Mouse (Mus musculus) CD4-positive, CD25-positive, alpha-beta regulatory T cell, adult 2 months (primary cell): ENCODE results near the gene Etnk2.

Experiments
- DNase-seq: peaks from one replicate; pipeline ENCODE4 v3.0.0-alpha.2; 2012; ENCODE audit warnings: low read depth, low spot score

Gene Etnk2

DNA sequence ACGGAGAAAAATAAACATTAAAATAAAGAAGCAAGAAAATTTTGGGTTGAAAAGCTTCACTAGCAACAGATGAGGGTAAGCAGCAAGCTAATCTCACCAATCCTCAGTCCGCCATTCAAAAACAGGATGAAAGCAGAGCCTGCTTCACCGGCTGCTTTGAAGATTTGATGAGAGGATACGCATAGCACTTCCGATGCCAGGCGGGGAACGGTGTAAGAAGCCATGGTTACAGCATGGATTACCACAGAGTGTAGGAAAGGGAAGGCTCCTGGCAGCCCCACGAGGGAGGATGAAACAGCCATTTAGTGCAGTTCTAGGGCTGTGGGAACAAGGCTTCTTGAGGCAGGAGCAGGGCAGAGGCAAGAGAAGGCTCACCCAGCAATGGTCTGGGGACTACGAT, 11.6 kb upstream of the Etnk2 start:
- DNase-seq, result no peak

GRCm38 (mm10) chr1:133353371-133353809, 10.0 kb upstream of the Etnk2 start:
- peak; percentile 66 for DNase-seq

DNA sequence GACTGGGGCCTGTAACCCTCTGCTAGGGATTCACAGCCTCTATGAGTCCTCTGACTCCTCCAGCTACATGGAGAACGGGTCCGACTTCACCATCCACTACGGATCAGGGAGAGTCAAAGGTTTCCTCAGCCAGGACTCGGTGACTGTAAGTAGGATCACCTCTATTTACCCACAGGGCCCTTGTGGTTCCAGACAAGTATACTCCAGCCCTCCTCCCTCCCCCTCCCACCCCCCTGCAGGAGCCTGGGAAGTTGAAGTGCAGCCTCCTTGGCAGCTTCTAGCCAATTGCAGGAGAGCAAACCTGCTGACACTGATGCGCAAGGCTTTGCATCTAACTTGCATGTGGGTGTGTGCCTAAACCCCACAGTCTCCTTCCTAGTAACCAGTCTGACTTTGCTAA, 7.9 kb upstream of the Etnk2 start:
- DNase-seq, result no peak

GRCm38 (mm10) chr1:133355912-133356311, 7.5 kb upstream of the Etnk2 start:
- no peak for DNase-seq

DNA sequence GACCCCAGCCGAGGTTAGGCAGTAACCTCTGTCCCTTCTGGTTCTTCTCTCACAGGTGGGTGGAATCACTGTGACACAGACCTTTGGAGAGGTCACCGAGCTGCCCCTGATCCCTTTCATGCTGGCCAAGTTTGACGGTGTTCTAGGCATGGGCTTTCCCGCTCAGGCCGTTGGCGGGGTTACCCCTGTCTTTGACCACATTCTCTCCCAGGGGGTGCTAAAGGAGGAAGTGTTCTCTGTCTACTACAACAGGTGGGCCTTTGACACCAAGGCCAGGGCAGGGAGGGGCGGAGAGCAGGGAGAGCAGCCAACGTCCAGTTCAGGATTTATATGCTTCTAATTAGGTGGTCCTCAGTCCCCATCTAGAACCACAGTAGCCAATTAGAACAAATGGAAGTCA, 7.0 kb upstream of the Etnk2 start:
- no peak for DNase-seq

DNA sequence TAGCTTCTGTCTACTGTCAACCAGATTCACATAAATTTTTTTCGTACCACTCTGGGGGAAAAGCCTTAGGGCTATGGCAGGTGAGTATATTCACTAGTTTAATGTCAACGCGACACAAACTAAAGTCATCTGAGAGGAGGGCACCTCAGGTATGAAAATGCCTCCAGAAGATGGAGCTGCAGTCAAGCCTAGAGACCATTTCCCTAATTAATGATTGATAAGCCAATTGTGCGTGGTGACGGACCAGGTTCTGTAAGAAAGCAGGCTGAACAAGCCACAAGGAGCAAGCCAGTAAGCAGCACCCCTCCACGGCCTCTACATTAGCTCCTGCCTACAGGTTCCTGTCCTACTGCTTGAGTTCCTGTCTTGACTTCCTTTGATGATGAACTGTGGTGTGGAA, 2.4 kb upstream of the Etnk2 start:
- DNase-seq, result no peak

DNA sequence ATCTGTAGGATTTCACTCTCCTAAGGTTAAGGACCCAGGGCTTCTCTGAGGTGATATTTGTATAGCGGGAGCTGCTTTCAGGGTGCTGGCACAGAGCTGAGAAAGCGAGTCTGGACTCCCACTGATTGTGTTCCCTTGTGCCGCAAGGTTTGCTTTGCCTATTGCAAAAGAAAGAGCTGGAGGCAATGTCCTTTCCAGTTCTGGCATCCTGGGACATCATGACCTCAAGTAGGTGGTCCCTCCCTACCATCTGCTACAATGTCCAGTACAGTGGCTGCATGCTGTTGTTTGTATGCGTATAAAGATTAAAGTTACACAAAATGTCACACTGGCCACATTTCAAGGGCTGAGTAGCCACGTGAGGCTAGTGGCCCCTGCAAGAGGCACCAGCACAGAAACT, 1.3 kb upstream of the Etnk2 start:
- DNase-seq, result no peak

- no peak for DNase-seq
Measured at GRCm38 (mm10) chr1:133364022-133364630, 754 bp downstream of the Etnk2 start.

DNA sequence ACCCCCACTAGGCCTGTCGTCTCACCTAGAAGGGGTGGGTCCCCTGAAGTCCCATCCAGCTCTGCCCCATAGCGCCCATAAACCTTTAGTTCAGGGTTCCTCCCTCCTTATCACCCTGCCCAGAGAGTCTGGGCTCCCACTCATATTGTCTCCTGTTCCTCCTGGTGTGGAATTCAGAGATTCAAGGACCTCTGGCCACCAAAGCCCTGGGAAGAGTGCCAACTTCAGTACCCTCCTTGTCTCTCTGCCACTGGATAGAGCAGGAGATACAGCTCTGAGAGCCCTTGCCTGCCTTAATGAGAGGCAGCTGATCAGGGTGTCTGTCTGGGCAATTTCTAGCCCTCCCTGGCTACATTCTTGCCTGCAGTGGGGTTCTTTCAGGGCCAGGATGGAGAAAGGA, 1.5 kb downstream of the Etnk2 start:
- DNase-seq, result no peak

- no peak for DNase-seq
Measured at GRCm38 (mm10) chr1:133366951-133367605, 3.7 kb downstream of the Etnk2 start.

DNA sequence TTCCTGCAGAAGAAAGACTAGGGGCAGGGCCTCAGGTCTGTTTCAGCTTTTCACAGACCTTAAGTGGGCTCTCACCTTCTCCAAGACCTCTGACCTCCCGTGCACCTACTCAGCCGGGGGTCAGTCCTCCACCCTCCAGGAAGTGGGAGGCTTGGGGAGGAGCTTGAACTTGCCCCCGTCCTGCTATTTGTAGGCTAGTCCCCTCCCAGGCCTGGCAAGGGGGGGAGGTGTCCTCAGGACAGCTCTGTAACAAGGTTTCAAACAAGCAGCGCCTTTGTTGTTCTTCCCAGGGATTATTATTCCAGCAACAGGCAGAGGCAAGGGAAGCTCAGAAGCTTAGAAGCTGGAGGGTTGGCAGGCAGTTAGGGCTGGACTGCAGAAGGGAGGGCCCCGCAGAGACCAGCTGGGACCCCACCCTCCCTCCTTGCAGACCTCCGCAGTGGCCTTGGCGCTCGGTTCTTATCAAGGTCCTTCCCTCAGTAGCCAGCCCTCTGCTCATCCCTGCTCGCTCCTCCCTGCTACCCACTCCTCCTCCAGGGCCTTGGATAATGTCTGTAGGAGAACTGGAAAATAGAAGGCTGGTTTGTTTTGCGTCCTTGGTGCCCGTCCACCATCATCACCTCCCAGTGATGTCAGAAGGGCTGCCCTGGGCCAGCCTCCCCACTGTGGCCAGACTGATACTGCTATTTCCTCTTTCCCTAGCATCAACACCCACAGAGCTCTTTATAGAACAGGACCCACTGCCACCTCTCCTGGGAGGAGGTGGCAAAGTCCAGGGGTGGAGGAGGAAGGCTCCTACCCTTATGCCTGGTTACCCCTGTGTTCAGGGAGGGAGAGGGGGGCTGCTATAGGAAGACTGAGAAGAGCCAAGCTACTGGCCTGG, 4.5 kb downstream of the Etnk2 start:
- DNase-seq, result no peak

GRCm38 (mm10) chr1:133368644-133369043, 5.3 kb downstream of the Etnk2 start:
- DNase-seq, result no peak

DNA sequence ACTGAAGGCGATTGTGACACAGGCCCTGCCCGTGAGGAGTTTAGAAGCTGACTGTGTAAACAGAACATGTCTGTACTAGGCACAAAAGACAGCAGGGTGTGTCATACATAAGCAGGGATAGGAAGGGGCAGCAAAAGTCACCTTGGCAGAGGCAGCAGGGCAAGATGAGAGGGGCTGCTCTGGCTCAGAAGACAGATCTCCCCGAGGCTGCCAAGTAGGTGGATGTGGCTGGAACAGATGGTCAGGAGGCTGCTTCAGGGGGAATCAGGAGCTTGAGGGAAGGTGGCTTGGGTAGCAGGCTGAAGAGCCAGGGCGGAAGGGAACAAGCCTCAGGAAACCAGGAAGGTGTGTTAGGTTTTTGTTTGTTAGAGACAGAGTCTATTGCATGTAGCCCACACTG, 7.0 kb downstream of the Etnk2 start:
- no peak for DNase-seq

DNA sequence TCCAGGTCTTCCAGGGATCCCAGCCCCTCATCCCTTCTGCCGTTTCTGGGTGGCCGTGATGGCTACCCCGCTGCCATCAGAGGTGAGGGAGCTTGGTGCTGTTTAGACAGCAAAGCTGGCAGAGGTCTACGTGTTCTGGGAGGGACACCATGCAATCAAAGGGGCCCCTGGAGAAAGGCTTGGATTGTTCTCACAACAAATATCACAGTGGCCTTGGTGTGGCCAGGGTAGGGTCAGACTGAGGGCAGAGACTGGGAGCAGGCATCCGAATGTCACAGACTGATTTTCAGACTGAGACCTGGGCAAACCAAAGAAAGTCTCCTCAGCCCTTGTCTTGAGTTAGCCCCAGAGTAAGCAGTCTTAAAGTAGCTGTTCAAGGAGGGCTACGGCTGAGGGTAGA, 8.1 kb downstream of the Etnk2 start:
- no peak for DNase-seq

DNA sequence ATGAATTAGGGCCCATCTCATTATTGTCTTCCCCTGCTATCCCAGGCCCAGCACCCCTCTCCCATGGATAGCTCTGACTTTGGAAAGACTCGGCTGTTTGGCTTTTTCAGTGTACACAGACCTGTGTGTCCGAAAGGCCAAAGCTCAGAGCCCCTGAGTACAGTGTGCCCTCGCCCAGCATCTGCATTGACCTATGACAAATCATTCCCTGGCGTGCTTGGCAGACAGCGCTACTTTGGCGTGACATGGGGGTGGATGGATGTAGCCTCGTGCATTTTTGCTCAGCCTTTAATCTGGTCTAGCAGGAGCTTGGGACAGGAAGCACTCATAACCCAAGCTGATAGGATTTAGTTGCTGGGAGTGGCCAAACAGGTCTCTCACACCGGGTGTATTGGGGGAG, 8.7 kb downstream of the Etnk2 start:
- no peak for DNase-seq

DNA sequence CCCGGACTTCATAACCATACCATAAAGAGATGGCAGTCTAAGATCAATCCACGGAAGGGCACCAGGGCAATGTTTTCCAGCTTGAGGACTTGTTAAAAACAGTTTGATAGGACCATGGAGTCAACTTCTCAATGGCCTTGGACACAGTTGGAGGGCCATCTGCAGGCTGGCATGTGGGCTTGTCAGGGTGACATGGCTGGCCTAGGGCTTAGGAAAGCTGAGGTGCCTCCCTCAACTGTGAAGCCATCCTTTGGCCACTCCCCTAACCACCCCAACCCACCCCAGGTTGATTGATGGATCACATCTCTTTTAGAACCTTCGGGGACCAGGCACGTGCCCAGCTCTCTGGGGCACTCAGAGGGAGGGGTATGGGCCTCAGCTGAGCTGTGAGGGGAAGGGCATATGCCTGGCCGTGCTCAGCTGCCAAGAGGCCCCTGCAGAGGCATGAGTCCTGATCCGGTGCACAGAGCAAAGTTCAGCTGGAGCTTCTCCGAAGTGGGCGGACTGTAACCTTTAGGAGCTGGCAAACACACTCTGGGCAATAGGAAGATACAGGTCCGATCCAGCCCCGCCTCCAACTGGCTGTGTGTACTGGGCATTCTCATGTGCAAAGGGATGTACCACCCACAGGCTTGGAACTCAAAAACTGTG, 12.4 kb downstream of the Etnk2 start:
- DNase-seq, result no peak

DNA sequence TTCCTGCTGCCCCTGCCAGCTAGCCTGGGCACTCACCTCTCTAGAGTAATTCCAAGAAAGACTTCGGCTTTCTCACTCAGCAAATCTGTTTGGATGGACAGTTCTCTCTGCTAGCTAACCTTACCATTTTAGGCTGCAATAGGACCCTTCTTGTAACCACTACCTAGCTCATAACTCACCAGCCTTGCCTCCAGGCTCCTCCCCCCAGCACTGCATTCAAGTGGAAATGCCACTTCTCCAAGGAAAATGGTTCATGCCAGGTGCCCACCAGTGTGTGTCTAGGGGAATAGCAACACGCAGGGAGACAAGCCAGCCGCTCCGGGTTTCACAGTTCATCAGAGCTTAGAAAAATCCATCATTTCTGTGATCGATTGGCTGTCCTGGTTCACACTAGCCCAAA, 14.2 kb downstream of the Etnk2 start:
- DNase-seq, result no peak

- DNase-seq, result no peak
Measured at GRCm38 (mm10) chr1:133379254-133379985, 16.0 kb downstream of the Etnk2 start.

- DNase-seq, result no peak
Measured at GRCm38 (mm10) chr1:133379986-133380320, 16.6 kb downstream of the Etnk2 start.

- DNase-seq, result peak; percentile 58
Measured at GRCm38 (mm10) chr1:133380347-133381065, 17.1 kb downstream of the Etnk2 start.

GRCm38 (mm10) chr1:133382008-133382407, 18.6 kb downstream of the Etnk2 start:
- DNase-seq, result peak; percentile 80
